Mouse (Mus musculus) limb, embryonic 15.5 days (tissue): ENCODE results near the gene Crabp2. TPM values are rescaled to one million over a fixed set of nuclear protein-coding genes. Genes with fewer than 3 reads are reported as not detected.

Experiments
- ATAC-seq: fragments of 200-750 bp; cut with Nextera tagmentation; 2 replicates; pipeline ENCODE4 v1.8.0; 2017; ENCODE audit warnings: low read depth, moderate TSS enrichment; ENCODE audit not compliant: insufficient number of reproducible peaks, low FRiP score, low TSS enrichment
- H3K27ac ChIP-seq: fragments of 300-500 bp; sonication (generic); 2 replicates; pipeline ENCODE4 v1.5.1; 2015; ENCODE audit warnings: moderate library complexity, mild to moderate bottlenecking, inconsistent platforms
- H3K27me3 ChIP-seq: fragments of 300-500 bp; sonication (generic); 2 replicates; pipeline ENCODE4 v1.6.1; 2015; ENCODE audit warnings: inconsistent platforms
- H3K36me3 ChIP-seq: fragments of 300-500 bp; sonication (generic); 2 replicates; pipeline ENCODE4 v1.6.1; 2015; ENCODE audit warnings: inconsistent platforms
- H3K4me1 ChIP-seq: fragments of 300-500 bp; sonication (generic); 2 replicates; pipeline ENCODE4 v1.6.1; 2015; ENCODE audit warnings: inconsistent platforms
- H3K4me2 ChIP-seq: fragments of 300-500 bp; sonication (generic); 2 replicates; pipeline ENCODE4 v1.6.1; 2015; ENCODE audit warnings: mild to moderate bottlenecking, inconsistent platforms
- H3K4me3 ChIP-seq: fragments of 300-500 bp; sonication (generic); 2 replicates; pipeline ENCODE4 v1.5.1; 2015; ENCODE audit warnings: mild to moderate bottlenecking, inconsistent platforms
- H3K9ac ChIP-seq: fragments of 300-500 bp; sonication (generic); 2 replicates; pipeline ENCODE4 v1.6.1; 2015; ENCODE audit warnings: inconsistent platforms
- H3K9me3 ChIP-seq: fragments of 300-500 bp; sonication (generic); 2 replicates; pipeline ENCODE4 v1.6.1; 2016; ENCODE audit warnings: inconsistent platforms
- WGBS: fragments of 180-500 bp; shearing (Covaris S2); methylation state at CpG from one replicate; pipeline ENCODE4 v1.1.7; 2015; 5-methylcytosine and 5-hydroxymethylcytosine counted together
- polyA plus RNA-seq: library from polyadenylated mRNA; unstranded; fragments of >200 nt; fragmentation: Nextera tagmentation; extraction: Ambion mirVana; gene quantifications from 2 replicates; pipeline ENCODE4 v1.2.1, GENCODE M21; 2015

Crabp2 gene
- polyA plus RNA-seq, 1 experiment from 2014 or later: 274 TPM

DNA sequence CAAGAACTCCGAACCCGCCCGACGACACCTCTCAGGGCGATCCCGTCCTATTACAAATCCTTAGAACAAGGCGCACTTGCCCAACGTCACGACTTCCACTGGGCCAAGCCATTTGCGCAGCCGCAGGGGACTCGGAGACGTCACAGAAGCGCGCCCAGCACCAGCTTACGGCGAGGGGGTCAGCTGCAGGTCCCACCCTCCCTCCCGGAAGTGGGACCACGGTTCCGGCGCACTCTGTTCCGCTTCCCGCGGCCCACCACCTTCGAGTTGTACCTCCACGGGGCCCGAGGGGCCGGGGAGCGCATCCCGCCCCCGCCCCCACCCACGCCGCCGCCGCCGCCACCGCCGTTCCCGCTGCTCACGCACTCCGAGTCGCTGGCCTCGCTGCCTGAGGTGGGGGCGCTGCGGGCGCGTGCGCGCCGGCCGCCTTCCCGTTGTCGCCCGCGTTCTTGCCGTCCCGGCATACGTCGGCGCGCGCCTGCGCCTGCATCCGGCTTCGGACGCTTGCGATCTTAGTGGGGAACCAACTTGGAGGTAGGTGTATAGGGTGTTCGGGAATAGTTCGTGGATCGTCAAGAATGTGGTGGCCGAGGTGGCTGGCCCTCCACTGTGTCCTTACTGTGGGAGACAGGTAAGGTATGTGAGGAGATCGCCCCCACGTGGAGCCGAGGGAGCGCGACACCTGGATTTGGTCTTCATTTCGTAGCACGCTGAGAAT lies 18.2 kb upstream of the Crabp2 start, which contains the start of the genes Isg20l2 and Rrnad1:
Gene Isg20l2 (plus strand): TSS at position 237 of the 718 bp plus-strand sequence.
Gene Rrnad1 (minus strand): TSS at position 640 of the 718 bp plus-strand sequence.
- Histone ChIP-seq H3K9ac (peak within 1 kb of the TSS; percentile 86), H3K27me3 (no peaks in the 10 kb centered on the region), H3K4me3 (peak within 1 kb of the TSS; percentile 94), H3K4me2 (peak within 1 kb of the TSS; percentile 69), H3K36me3 (peaks cover 52% of the 10 kb centered on the region), H3K27ac (peak within 1 kb of the TSS; percentile 93), H3K4me1 (peaks cover 32% of the 10 kb centered on the region), H3K9me3 (no peaks in the 10 kb centered on the region)
- peak; percentile 97 for ATAC-seq
- WGBS: under 1% methylated on average over 66 of the region's 78 CpGs

DNA sequence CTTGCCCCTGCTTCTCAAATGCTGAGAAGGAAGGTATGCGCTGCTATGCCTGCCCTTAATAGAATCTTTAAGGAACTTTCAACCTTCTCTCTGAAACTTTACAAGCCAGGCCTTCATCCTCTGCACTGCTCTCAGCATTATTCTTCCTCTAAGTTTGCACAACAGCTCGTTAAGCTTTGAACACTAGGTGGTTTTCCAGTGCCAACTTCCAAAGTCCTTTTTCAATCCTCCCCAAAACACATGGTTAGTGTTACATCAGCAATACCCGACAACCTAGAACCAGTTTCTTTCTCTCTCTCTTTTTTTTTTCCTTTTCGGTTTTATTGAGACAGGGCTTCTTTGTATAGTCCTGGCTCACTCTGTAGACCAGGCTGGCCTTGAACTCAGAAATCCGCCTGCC lies 14.4 kb upstream of the Crabp2 start:
- H3K9ac ChIP-seq: no peak overlapping the region
- ATAC-seq: no peak
- 74% methylated on average over 5 of the region's 5 CpGs for WGBS
- H3K27ac ChIP-seq: no peak overlapping the region
- no peak overlapping the region for H3K4me2 ChIP-seq
- H3K27me3 ChIP-seq: no peaks in the 10 kb centered on the region
- H3K4me1 ChIP-seq: peaks cover 42% of the 10 kb centered on the region
- no peak overlapping the region for H3K4me3 ChIP-seq
- no peaks in the 10 kb centered on the region for H3K9me3 ChIP-seq
- H3K36me3 ChIP-seq: peaks cover 57% of the 10 kb centered on the region

DNA sequence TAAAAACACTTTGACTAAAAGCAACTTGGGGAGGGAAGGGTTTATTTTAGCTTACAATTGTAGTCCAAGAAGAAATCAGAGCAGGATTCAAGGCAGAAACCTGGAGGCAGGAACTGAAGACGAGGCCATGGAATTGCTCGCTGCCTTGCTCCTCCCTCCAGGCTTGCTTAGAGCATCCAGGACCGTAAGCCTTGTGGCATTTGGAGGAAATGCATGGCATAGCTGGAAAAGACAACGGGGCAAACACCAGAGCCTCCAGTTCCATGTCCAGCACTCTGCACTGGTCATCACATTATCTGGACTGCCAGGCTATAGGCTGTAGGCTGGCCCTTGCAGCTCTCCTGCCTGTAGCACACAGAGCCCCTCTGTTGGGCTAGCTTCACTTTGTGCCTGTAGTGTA lies 14.0 kb upstream of the Crabp2 start:
- Histone ChIP-seq H3K27me3 (no peaks in the 10 kb centered on the region), H3K36me3 (peaks cover 61% of the 10 kb centered on the region), H3K4me3 (no peak overlapping the region), H3K9me3 (no peaks in the 10 kb centered on the region), H3K4me2 (no peak overlapping the region), H3K9ac (no peak overlapping the region), H3K4me1 (peaks cover 37% of the 10 kb centered on the region), H3K27ac (no peak overlapping the region)
- WGBS: 65% methylated on average over 4 of the region's 4 CpGs
- ATAC-seq: no peak

DNA sequence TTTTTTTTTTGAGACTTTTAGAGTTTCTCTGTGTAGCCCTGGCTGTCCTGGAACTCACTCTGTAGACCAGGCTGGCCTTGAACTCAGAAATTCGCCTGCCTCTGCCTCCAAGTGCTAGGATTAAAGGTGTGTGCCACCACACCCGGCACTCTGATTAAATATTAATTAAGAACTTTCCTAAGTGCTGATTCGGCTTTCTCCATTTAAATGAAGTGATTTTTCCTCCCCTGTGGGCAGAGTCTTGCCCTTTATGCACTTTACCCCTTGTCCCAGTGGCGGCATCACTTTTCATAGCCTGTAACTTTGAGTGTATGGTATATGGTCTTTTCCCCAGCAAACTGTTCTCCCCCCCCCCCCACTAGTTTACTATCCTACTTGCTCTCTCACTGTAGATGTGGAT lies 13.3 kb upstream of the Crabp2 start:
- H3K36me3 ChIP-seq: peaks cover 68% of the 10 kb centered on the region
- no peak for ATAC-seq
- WGBS: 74% methylated on average over 4 of the region's 4 CpGs
- peaks cover 37% of the 10 kb centered on the region for H3K4me1 ChIP-seq
- H3K9ac ChIP-seq: no peak overlapping the region
- no peaks in the 10 kb centered on the region for H3K9me3 ChIP-seq
- H3K27ac ChIP-seq: no peak overlapping the region
- H3K27me3 ChIP-seq: no peaks in the 10 kb centered on the region
- no peak overlapping the region for H3K4me2 ChIP-seq
- no peak overlapping the region for H3K4me3 ChIP-seq

DNA sequence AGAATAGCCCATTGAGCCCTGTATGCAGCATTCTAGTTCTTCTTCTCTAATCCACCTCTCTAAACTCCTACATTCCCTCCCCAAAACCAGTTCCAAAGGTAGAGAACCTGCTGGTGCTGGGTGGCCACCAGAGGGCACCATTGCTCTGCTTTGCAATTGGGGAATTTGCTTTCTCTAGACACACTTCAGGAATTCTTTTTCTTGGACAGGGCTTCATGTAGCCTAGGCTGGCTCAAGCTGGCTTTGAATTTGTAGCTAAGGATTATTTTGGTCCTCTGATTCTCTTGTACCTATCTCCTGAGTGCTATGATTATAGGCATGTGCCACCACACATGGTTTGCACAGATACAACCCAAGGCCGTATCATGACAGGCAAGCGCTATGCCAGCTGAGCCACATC lies 12.7 kb upstream of the Crabp2 start:
- no peak overlapping the region for H3K4me3 ChIP-seq
- no peak overlapping the region for H3K4me2 ChIP-seq
- H3K9ac ChIP-seq: no peak overlapping the region
- no peaks in the 10 kb centered on the region for H3K9me3 ChIP-seq
- peaks cover 73% of the 10 kb centered on the region for H3K36me3 ChIP-seq
- ATAC-seq: no peak
- H3K27ac ChIP-seq: no peak overlapping the region
- WGBS: 92% methylated on average over 2 of the region's 2 CpGs
- H3K4me1 ChIP-seq: peaks cover 37% of the 10 kb centered on the region
- no peaks in the 10 kb centered on the region for H3K27me3 ChIP-seq

DNA sequence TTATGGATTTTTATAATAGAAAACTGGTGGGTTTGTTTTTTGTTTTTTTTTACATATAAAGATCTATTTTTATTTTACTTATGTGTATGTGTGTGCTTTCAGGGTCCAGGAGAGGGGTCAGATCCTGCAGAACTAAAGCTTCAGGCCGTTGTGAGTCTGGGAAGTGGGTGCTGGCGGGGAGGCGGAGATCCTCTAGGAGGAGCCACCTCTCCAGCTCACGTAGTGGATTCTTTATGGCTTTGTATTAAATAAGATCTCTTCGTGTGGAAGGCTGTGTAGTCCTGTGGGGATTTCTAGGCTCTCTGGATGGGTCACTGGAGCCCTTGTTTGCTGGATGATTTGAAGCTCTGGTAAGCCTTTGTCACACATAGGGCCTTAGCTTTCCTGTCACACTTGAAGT lies 7.9 kb upstream of the Crabp2 start:
- Histone ChIP-seq H3K36me3 (peaks cover 62% of the 10 kb centered on the region), H3K27ac (no peak overlapping the region), H3K4me2 (no peak overlapping the region), H3K27me3 (no peaks in the 10 kb centered on the region), H3K9me3 (no peaks in the 10 kb centered on the region), H3K9ac (no peak overlapping the region), H3K4me1 (peaks cover 28% of the 10 kb centered on the region), H3K4me3 (no peak overlapping the region)
- ATAC-seq: no peak
- WGBS: 54% methylated on average over 5 of the region's 5 CpGs

DNA sequence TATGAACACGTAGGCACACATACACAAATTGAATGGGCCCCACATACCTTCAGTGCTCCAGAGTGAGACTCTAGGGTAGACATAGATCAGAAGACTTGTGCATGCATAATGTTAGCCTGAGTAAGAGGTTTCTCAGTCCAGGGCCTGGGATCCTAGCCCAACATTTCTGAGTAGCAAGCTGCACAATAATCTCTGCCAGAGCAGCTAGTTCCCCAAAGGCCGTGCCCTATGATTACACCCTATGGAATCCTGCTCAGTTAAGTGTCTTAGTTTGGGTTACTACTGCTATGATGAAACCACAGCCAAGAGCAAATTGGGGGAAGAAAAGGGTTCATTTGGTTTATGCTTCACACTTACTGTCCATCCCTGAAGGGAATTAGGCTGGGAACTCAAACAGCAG lies 6.0 kb upstream of the Crabp2 start:
- no peak for ATAC-seq
- Histone ChIP-seq H3K9me3 (no peaks in the 10 kb centered on the region), H3K4me2 (no peak overlapping the region), H3K9ac (no peak overlapping the region), H3K27ac (peak overlapping the region; percentile 38; the same call in 1 of the 2 replicates), H3K4me3 (no peak overlapping the region), H3K4me1 (peaks cover 40% of the 10 kb centered on the region), H3K36me3 (peaks cover 50% of the 10 kb centered on the region), H3K27me3 (no peaks in the 10 kb centered on the region)
- WGBS: 91% methylated on average over 2 of the region's 2 CpGs

DNA sequence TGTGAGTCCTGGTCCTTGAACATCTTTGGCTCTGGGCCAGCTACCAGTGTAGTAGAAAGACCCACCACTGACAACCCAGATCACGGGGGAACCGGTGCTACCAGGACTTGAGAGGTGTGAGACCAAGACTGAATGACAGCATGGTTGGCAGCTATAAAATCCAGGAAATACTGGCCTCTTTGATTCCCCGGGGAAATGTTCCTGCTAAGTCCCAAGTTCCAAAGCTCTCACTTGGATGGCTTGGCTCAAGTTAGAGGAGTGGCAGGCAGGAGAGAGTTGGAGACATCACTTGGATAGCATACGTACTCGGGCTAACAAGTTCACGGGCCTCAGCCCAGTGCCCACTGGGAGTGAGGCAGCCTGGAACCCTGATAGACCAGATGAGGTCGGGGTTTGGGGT lies 4.9 kb upstream of the Crabp2 start:
- peaks cover 51% of the 10 kb centered on the region for H3K4me1 ChIP-seq
- ATAC-seq: no peak
- H3K27me3 ChIP-seq: no peaks in the 10 kb centered on the region
- H3K27ac ChIP-seq: no peak overlapping the region
- no peak overlapping the region for H3K4me2 ChIP-seq
- H3K4me3 ChIP-seq: no peak overlapping the region
- peaks cover 38% of the 10 kb centered on the region for H3K36me3 ChIP-seq
- H3K9ac ChIP-seq: no peak overlapping the region
- WGBS: 47% methylated on average over 7 of the region's 7 CpGs
- H3K9me3 ChIP-seq: no peaks in the 10 kb centered on the region

DNA sequence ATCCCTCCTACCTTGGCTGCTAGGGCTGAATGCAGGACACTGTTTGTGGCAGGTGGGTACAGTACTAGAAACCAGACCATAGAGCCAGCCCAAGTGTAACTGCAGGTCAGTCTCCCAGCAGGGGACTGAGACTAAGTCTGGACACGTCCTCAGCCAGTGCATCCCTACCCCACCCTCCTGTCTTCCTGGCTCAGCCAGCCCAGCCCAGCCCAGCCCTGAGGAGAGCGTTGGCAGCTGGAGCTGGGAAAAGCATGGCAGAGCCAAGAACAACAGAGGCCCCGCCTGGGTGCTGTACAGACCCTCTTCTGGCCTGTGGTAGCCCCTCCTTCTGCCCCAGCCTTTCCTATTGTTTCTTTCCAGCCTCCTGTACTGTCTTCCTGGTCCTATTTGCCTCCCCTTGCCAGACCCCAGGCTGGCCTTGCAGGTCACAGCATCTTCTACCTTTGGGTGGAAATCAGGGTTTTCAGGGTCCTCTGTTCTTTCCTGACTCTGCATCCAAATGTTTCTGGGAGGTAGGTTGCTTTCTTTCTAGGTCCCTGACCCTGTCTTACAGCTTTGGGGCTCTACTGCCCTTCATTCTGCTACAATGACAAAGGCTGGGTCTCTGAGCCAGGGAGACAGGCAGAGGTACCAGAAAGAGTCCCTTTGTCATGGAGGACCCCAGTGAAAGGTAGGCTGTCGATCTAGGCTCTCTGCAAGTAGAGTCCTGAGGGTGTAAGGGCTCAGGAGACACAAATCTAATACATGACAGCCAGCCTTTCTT lies 3.4 kb upstream of the Crabp2 start:
- Histone ChIP-seq H3K4me3 (no peak overlapping the region), H3K9ac (no peak overlapping the region), H3K27ac (peak overlapping the region; percentile 90), H3K9me3 (no peaks in the 10 kb centered on the region), H3K36me3 (peaks cover 24% of the 10 kb centered on the region), H3K27me3 (no peaks in the 10 kb centered on the region), H3K4me2 (0 out of 2 replicates have a peak overlapping the region, but pooled peaks have one; percentile 21), H3K4me1 (peaks cover 63% of the 10 kb centered on the region)
- 6% methylated on average over 4 of the region's 4 CpGs for WGBS
- ATAC-seq: peak; percentile 71

DNA sequence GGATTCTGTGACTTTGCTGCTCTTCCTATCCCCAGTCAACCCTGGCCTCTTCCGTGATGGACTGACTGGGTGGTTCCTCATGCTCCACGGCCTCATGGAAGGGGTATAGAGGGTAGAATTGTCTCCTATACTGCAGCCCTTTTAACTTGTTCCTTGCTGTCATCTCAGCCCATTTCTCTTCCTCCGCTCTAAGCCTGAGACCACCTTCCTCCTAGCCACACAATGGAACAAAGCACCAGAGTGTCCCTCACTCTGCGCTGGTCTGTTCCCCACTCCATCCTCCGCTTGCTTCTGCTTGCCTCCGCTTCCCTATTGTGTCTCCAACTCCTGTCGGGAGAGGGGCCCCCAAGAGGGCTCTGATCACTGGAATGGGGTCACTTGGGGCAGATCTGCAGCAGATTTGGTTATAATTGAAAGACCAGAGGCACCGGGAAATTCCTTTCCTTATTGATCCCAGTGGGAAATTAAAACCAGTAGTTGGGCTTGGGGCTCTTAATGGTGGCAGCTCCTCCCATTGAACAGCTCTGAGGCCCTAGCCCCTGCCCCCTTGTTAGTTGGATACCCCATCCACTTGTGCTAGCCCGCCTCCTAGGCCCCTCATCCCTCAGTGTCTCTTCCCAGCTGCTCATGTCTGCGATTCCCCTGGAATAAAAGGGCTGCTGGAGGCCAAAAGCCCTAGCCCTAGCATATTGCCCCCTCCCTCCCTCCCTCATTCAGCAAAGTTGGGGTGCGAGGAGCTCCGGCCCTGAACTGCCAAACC lies 2.5 kb upstream of the Crabp2 start:
- Histone ChIP-seq H3K27ac (peak overlapping the region; percentile 90), H3K9ac (no peak overlapping the region), H3K9me3 (no peaks in the 10 kb centered on the region), H3K4me1 (peaks cover 70% of the 10 kb centered on the region), H3K36me3 (peaks cover 16% of the 10 kb centered on the region), H3K4me3 (no peak overlapping the region), H3K4me2 (peak overlapping the region; percentile 21; the same call in 1 of the 2 replicates), H3K27me3 (no peaks in the 10 kb centered on the region)
- no peak for ATAC-seq
- WGBS: 22% methylated on average over 12 of the region's 12 CpGs

DNA sequence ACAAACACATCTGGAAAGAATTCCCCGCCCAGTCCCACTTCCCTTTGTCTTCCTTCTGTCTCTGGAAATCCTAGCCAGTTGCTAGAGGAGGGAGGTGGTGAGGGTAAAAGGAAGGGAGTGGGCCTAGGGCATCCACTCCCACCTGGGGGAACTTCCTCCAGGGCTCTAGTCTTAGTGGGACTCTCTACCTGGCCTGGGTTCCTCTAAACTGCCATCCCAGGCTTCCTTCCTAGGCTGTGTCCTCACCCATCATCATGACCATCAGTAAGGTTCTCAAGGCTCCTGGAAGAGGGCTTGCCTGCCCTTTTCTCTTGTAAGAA lies 2.0 kb upstream of the Crabp2 start:
- Histone ChIP-seq H3K4me2 (peak overlapping the region; percentile 21; the same call in 1 of the 2 replicates), H3K4me1 (peaks cover 74% of the 10 kb centered on the region), H3K9ac (no peak overlapping the region), H3K27ac (peak overlapping the region; percentile 90), H3K4me3 (no peak overlapping the region), H3K27me3 (no peaks in the 10 kb centered on the region), H3K9me3 (no peaks in the 10 kb centered on the region), H3K36me3 (peaks cover 11% of the 10 kb centered on the region)
- 23% methylated on average over 1 of the region's 1 CpGs for WGBS
- ATAC-seq: no peak
